Mouse (Mus musculus) MEL (cell line): ENCODE data around the gene Pxk. TPM values are rescaled to one million over a fixed set of nuclear protein-coding genes. Genes with fewer than 3 reads are reported as not detected.

ENCODE experiments used
- DNase-seq: peaks from one replicate; pipeline ENCODE4 v3.0.0; 2011; ENCODE audit warnings: low read depth, low spot score
- H3K27ac ChIP-seq: 2 replicates; pipeline ENCODE4 v1.5.1; 2012; ENCODE audit warnings: low read depth, mild to moderate bottlenecking, control low read depth, low read length, moderate library complexity; ENCODE audit not compliant: control insufficient read depth
- H3K27me3 ChIP-seq, 2 experiments: fragments of 150-350 bp in 1 of 2; sonication (generic) in 1 of 2; 2 replicates each; pipeline ENCODE4 v1.6.1; 2012; ENCODE audit warnings: low read length in 2 of 2, mild to moderate bottlenecking in 2 of 2, improper control_type of control experiment in 1 of 2, moderate library complexity in 1 of 2; ENCODE audit not compliant: insufficient read depth in 2 of 2, control insufficient read depth in 1 of 2
- H3K36me3 ChIP-seq, 2 experiments: 2 replicates each; pipeline ENCODE4 v1.6.1; 2012 to 2014; ENCODE audit warnings: low read length in 2 of 2, improper control_type of control experiment in 1 of 2, inconsistent platforms in 1 of 2, mild to moderate bottlenecking in 1 of 2; ENCODE audit not compliant: insufficient read depth in 2 of 2, control insufficient read depth in 1 of 2
- H3K4me1 ChIP-seq, 2 experiments: fragments of 150-350 bp in 1 of 2; sonication (generic) in 1 of 2; 2 replicates each; pipeline ENCODE4 v1.6.1; 2012; ENCODE audit warnings: low read length in 2 of 2, improper control_type of control experiment in 1 of 2, mild to moderate bottlenecking in 1 of 2; ENCODE audit not compliant: insufficient read depth in 2 of 2, control insufficient read depth in 1 of 2
- H3K4me3 ChIP-seq, 2 experiments: fragments of 150-350 bp in 1 of 2; sonication (generic) in 1 of 2; 2 replicates each; pipeline ENCODE4 v1.5.1; 2012; ENCODE audit warnings: low read depth in 2 of 2, low read length in 2 of 2, mild to moderate bottlenecking in 2 of 2, moderate library complexity in 2 of 2, control low read depth in 1 of 2, improper control_type of control experiment in 1 of 2; ENCODE audit not compliant: control insufficient read depth in 1 of 2, insufficient read depth in 1 of 2
- H3K79me2 ChIP-seq: 2 replicates; pipeline ENCODE4 v1.6.1; 2012; ENCODE audit warnings: mild to moderate bottlenecking, low read length, moderate library complexity; ENCODE audit not compliant: control insufficient read depth, poor library complexity, insufficient read depth
- H3K9ac ChIP-seq: 2 replicates; pipeline ENCODE4 v1.6.1; 2012; ENCODE audit warnings: low read depth, mild to moderate bottlenecking, control low read depth, low read length, moderate library complexity; ENCODE audit not compliant: control insufficient read depth, poor library complexity, severe bottlenecking
- H3K9me3 ChIP-seq: fragments of 150-350 bp; sonication (generic); replicated peaks from 2 replicates; pipeline ENCODE4 v1.6.1; 2012; ENCODE audit warnings: mild to moderate bottlenecking, low read length, improper control_type of control experiment, moderate library complexity; ENCODE audit not compliant: insufficient read depth
- BHLHE40 ChIP-seq: IDR thresholded peaks from 2 replicates; pipeline ENCODE4 v1.6.1; 2012; ENCODE audit warnings: low read depth, mild to moderate bottlenecking, inconsistent platforms, low read length, improper control_type of control experiment, borderline replicate concordance
- CHD1 ChIP-seq: IDR thresholded peaks from 2 replicates; pipeline ENCODE4 v1.6.1; 2012; ENCODE audit warnings: low read depth, mild to moderate bottlenecking, inconsistent platforms, low read length, improper control_type of control experiment
- CHD2 ChIP-seq: IDR thresholded peaks from 2 replicates; pipeline ENCODE4 v1.6.1; 2011; ENCODE audit warnings: low read length, improper control_type of control experiment
- E2F4 ChIP-seq: IDR thresholded peaks from 2 replicates; pipeline ENCODE4 v1.6.1; 2011; ENCODE audit warnings: low read depth, low read length, improper control_type of control experiment, borderline replicate concordance
- ELF1 ChIP-seq: IDR thresholded peaks from 2 replicates; pipeline ENCODE4 v1.6.1; 2014; ENCODE audit warnings: low read depth, mild to moderate bottlenecking, inconsistent platforms, low read length, improper control_type of control experiment, moderate library complexity
- ETS1 ChIP-seq: IDR thresholded peaks from 2 replicates; pipeline ENCODE4 v1.6.1; 2012; ENCODE audit warnings: low read depth, mild to moderate bottlenecking, inconsistent platforms, low read length, improper control_type of control experiment, moderate library complexity
- GABPA ChIP-seq: IDR thresholded peaks from 2 replicates; pipeline ENCODE4 v1.6.1; 2012; ENCODE audit warnings: low read depth, mild to moderate bottlenecking, inconsistent platforms, low read length, improper control_type of control experiment, moderate library complexity
- GATA1 ChIP-seq: IDR thresholded peaks from 2 replicates; pipeline ENCODE4 v1.6.1; 2011; ENCODE audit warnings: low read depth, low read length, improper control_type of control experiment
- HCFC1 ChIP-seq: IDR thresholded peaks from 2 replicates; pipeline ENCODE4 v1.6.1; 2012; ENCODE audit warnings: low read depth, mild to moderate bottlenecking, inconsistent platforms, low read length, improper control_type of control experiment, moderate library complexity
- JUND ChIP-seq: IDR thresholded peaks from 2 replicates; pipeline ENCODE4 v1.6.1; 2011; ENCODE audit warnings: low read depth, mild to moderate bottlenecking, improper control_type of control experiment, low read length
- MAFK ChIP-seq: IDR thresholded peaks from 2 replicates; pipeline ENCODE4 v1.6.1; 2011; ENCODE audit warnings: low read depth, mild to moderate bottlenecking, low read length, improper control_type of control experiment, borderline replicate concordance
- MAX ChIP-seq: IDR thresholded peaks from 2 replicates; pipeline ENCODE4 v1.6.1; 2011; ENCODE audit warnings: low read length, improper control_type of control experiment
- MAZ ChIP-seq: IDR thresholded peaks from 2 replicates; pipeline ENCODE4 v1.6.1; 2012; ENCODE audit warnings: low read depth, mild to moderate bottlenecking, inconsistent platforms, low read length, improper control_type of control experiment
- MEF2A ChIP-seq: IDR thresholded peaks from 2 replicates; pipeline ENCODE4 v1.6.1; 2014; ENCODE audit warnings: low read depth, mild to moderate bottlenecking, inconsistent platforms, low read length, improper control_type of control experiment; ENCODE audit not compliant: poor library complexity, insufficient replicate concordance, severe bottlenecking; ENCODE audit errors: extremely low read depth
- MYB ChIP-seq: IDR thresholded peaks from 2 replicates; pipeline ENCODE4 v1.6.1; 2011; ENCODE audit warnings: mild to moderate bottlenecking, low read depth, low read length, improper control_type of control experiment
- NRF1 ChIP-seq: IDR thresholded peaks from 2 replicates; pipeline ENCODE4 v1.6.1; 2014; ENCODE audit warnings: low read depth, mild to moderate bottlenecking, inconsistent platforms, low read length, improper control_type of control experiment, moderate library complexity; ENCODE audit not compliant: poor library complexity, insufficient read depth, severe bottlenecking
- POLR2AphosphoS5 ChIP-seq: IDR thresholded peaks from 2 replicates; pipeline ENCODE4 v1.6.1; 2012; ENCODE audit warnings: low read depth, borderline replicate concordance, mild to moderate bottlenecking, inconsistent platforms, low read length, moderate library complexity, mixed read lengths
- TBP ChIP-seq: IDR thresholded peaks from 2 replicates; pipeline ENCODE4 v1.8.0; 2011; ENCODE audit warnings: low read depth, low read length, improper control_type of control experiment
- TCF12 ChIP-seq: IDR thresholded peaks from 2 replicates; pipeline ENCODE4 v1.6.1; 2014; ENCODE audit warnings: low read depth, mild to moderate bottlenecking, inconsistent platforms, low read length, improper control_type of control experiment, moderate library complexity
- USF1 ChIP-seq: IDR thresholded peaks from 2 replicates; pipeline ENCODE4 v1.6.1; 2014; ENCODE audit warnings: low read depth, mild to moderate bottlenecking, inconsistent platforms, low read length, improper control_type of control experiment, moderate library complexity
- USF2 ChIP-seq, 2 experiments: IDR thresholded peaks; 2 replicates each; pipeline ENCODE4 v1.6.1; 2011 to 2012; ENCODE audit warnings: improper control_type of control experiment in 2 of 2, low read length in 2 of 2, borderline replicate concordance in 1 of 2, inconsistent platforms in 1 of 2, low read depth in 1 of 2, mild to moderate bottlenecking in 1 of 2; ENCODE audit not compliant: insufficient read depth in 1 of 2
- ZKSCAN1 ChIP-seq: IDR thresholded peaks from 2 replicates; pipeline ENCODE4 v1.6.1; 2012; ENCODE audit warnings: low read depth, mild to moderate bottlenecking, inconsistent platforms, low read length, improper control_type of control experiment, moderate library complexity
- ZMIZ1 ChIP-seq: IDR thresholded peaks from 2 replicates; pipeline ENCODE4 v1.6.1; 2012; ENCODE audit warnings: low read depth, mild to moderate bottlenecking, inconsistent platforms, low read length, improper control_type of control experiment, moderate library complexity
- ZNF384 ChIP-seq: IDR thresholded peaks from 2 replicates; pipeline ENCODE4 v1.6.1; 2012; ENCODE audit warnings: low read depth, mild to moderate bottlenecking, inconsistent platforms, low read length, improper control_type of control experiment
- polyA plus RNA-seq, 2 experiments: library from polyadenylated mRNA; stranded (reverse) in 1 of 2; unstranded in 1 of 2; fragments of >175 nt in 1 of 2; fragments of >200 nt in 1 of 2; gene quantifications; 2 replicates each; pipeline versions ENCODE4 v1.2.1 to v1.2.4; 2012; ENCODE audit warnings: low replicate concordance in 2 of 2, low read depth in 1 of 2; ENCODE audit not compliant: insufficient read length in 2 of 2, insufficient read depth in 1 of 2, missing spikeins in 1 of 2
- total RNA-seq: library from RNA; depleted of rRNA; stranded (reverse); fragments of 300-350 nt; gene quantifications from 2 replicates; pipeline ENCODE4 v1.2.3, GENCODE M21; 2012

Pxk gene
- total and polyA plus RNA-seq, 3 experiments: 5.9 to 12.9 TPM; not detected in 1

- Histone ChIP-seq H3K79me2 (no peaks in the 10 kb centered on the region), H3K4me1 (no peaks in the 10 kb centered on the region), H3K4me3 (no peak overlapping the region), H3K9ac (no peak overlapping the region), H3K9me3 (no peaks in the 10 kb centered on the region), H3K27ac (no peak overlapping the region), H3K27me3 (no peaks in the 10 kb centered on the region), H3K36me3 (no peaks in the 10 kb centered on the region; a peak in 1 of 4 replicates)
- TF ChIP-seq E2F4 (no peak), CHD2 (no peak), MAX (no peak), GABPA (no peak), ZKSCAN1 (no peak), CHD1 (no peak), TCF12 (no peak), HCFC1 (no peak), GATA1 (no peak), ZNF384 (no peak), NRF1 (no peak), ZMIZ1 (no peak), MAFK (no peak), ELF1 (no peak), MYB (no peak), ETS1 (no peak)
- DNase-seq: no peak
These were observed 61.1 kb downstream of the Pxk start for GRCm38 (mm10) chr14:8159141-8159540.

GRCm38 (mm10) chr14:8161777-8162176, 63.8 kb downstream of the Pxk start:
- peaks cover 0 to 3% of the 10 kb centered on the region in 2 experiments; a peak in 3 of 4 replicates for H3K36me3 ChIP-seq
- H3K9me3 ChIP-seq: no peaks in the 10 kb centered on the region
- no peak overlapping the region for H3K9ac ChIP-seq
- DNase-seq: no peak
- no peak overlapping the region for H3K27ac ChIP-seq
- no peak for TF ChIP-seq POLR2AphosphoS5
- no peak for TF ChIP-seq MAZ
- no peak for TF ChIP-seq CHD2
- no peak for TF ChIP-seq TCF12
- no peak for TF ChIP-seq TBP
- no peak for TF ChIP-seq USF2 (IDR thresholded peaks at IDR 0.05; ENCODE audit: borderline replicate concordance in 1 of 2, insufficient read depth in 1 of 2, low read depth in 1 of 2, low read length in 2 of 2)
- TF ChIP-seq GABPA: no peak
- TF ChIP-seq NRF1: no peak
- TF ChIP-seq USF1: no peak
- no peak for TF ChIP-seq ZNF384
- TF ChIP-seq MEF2A: no peak
- TF ChIP-seq BHLHE40: no peak
- TF ChIP-seq JUND: no peak
- no peak for TF ChIP-seq MAX
- H3K4me3 ChIP-seq: no peak overlapping the region
- H3K27me3 ChIP-seq: no peaks in the 10 kb centered on the region
- no peaks in the 10 kb centered on the region for H3K4me1 ChIP-seq
- H3K79me2 ChIP-seq: no peaks in the 10 kb centered on the region
